Mouse (Mus musculus) CH12.LX (cell line): Measurements from ENCODE around the gene Pde6d. TPM values are rescaled to one million over a fixed set of nuclear protein-coding genes. Genes with fewer than 3 reads are reported as not detected.

Experiments used
- DNase-seq: peaks from one replicate; pipeline ENCODE4 v3.0.0-alpha.2; 2013; ENCODE audit errors: extremely low read depth
- H3K27ac ChIP-seq: 2 replicates; pipeline ENCODE4 v1.5.1; 2012; ENCODE audit warnings: low read depth, mild to moderate bottlenecking, control low read depth, moderate library complexity; ENCODE audit not compliant: insufficient read depth
- H3K27me3 ChIP-seq: replicated peaks from 2 replicates; pipeline ENCODE3; 2012; ENCODE audit warnings: inconsistent platforms
- H3K36me3 ChIP-seq, 2 experiments: replicated peaks in 1 of 2; 2 replicates each; pipeline versions ENCODE3 to v1.6.1; 2012; ENCODE audit warnings: inconsistent platforms in 1 of 2, low read length in 1 of 2, mild to moderate bottlenecking in 1 of 2, mixed read lengths in 1 of 2, moderate library complexity in 1 of 2; ENCODE audit not compliant: control insufficient read depth in 1 of 2, insufficient read depth in 1 of 2
- H3K4me1 ChIP-seq, 2 experiments: 2 replicates each; pipeline ENCODE4 v1.6.1; 2012; ENCODE audit warnings: inconsistent platforms in 1 of 2, moderate library complexity in 1 of 2; ENCODE audit not compliant: insufficient read depth in 2 of 2, control insufficient read depth in 1 of 2
- H3K4me2 ChIP-seq: 2 replicates; pipeline ENCODE4 v1.6.1; 2012; ENCODE audit warnings: low read depth, mild to moderate bottlenecking, control low read depth; ENCODE audit not compliant: poor library complexity, insufficient read depth, severe bottlenecking
- H3K4me3 ChIP-seq, 3 experiments: fragments of 150-350 bp in 1 of 3; sonication (generic) in 1 of 3; replicated peaks in 1 of 3; 2 replicates each; pipeline versions ENCODE3 to v1.5.1; 2011 to 2012; ENCODE audit warnings: low read depth in 2 of 3, low read length in 2 of 3, mild to moderate bottlenecking in 2 of 3, moderate library complexity in 2 of 3, control low read depth in 1 of 3, improper control_type of control experiment in 1 of 3, inconsistent platforms in 1 of 3, mixed read lengths in 1 of 3; ENCODE audit not compliant: poor library complexity in 1 of 3
- H3K79me2 ChIP-seq: replicated peaks from 2 replicates; pipeline ENCODE4 v1.6.1; 2012; ENCODE audit warnings: mild to moderate bottlenecking, moderate library complexity; ENCODE audit not compliant: control insufficient read depth, poor library complexity, insufficient read depth, severe bottlenecking; ENCODE audit errors: extremely low read depth
- H3K9ac ChIP-seq: 2 replicates; pipeline ENCODE4 v1.6.1; 2012; ENCODE audit warnings: low read depth, mild to moderate bottlenecking, control low read depth, moderate library complexity; ENCODE audit not compliant: insufficient read depth
- H3K9me3 ChIP-seq: replicated peaks from 2 replicates; pipeline ENCODE3; 2012; ENCODE audit warnings: low read length, inconsistent platforms, mixed read lengths
- CHD2 ChIP-seq: IDR thresholded peaks from 2 replicates; pipeline ENCODE4 v1.6.1; 2011; ENCODE audit warnings: low read length, improper control_type of control experiment
- CTCF ChIP-seq, 2 experiments: IDR thresholded peaks in 1 of 2; conservative IDR thresholded peaks in 1 of 2; 2 replicates each; pipeline ENCODE4 v1.5.1; 2011 to 2012; ENCODE audit warnings: low read depth in 2 of 2, low read length in 2 of 2, improper control_type of control experiment in 1 of 2, inconsistent platforms in 1 of 2, mild to moderate bottlenecking in 1 of 2, moderate library complexity in 1 of 2
- ETS1 ChIP-seq: conservative IDR thresholded peaks from 2 replicates; pipeline ENCODE4 v1.6.1; 2012; ENCODE audit warnings: low read depth, mild to moderate bottlenecking, inconsistent platforms, low read length, improper control_type of control experiment, moderate library complexity
- GABPA ChIP-seq: IDR thresholded peaks from 2 replicates; pipeline ENCODE4 v1.6.1; 2012; ENCODE audit warnings: low read depth, low read length, improper control_type of control experiment, inconsistent platforms; ENCODE audit not compliant: insufficient replicate concordance
- IRF4 ChIP-seq: IDR thresholded peaks from 2 replicates; pipeline ENCODE4 v1.6.1; 2014; ENCODE audit warnings: low read depth, mild to moderate bottlenecking, inconsistent platforms, low read length, improper control_type of control experiment
- KAT2A ChIP-seq: IDR thresholded peaks from 2 replicates; pipeline ENCODE4 v1.6.1; 2012; ENCODE audit warnings: low read length, improper control_type of control experiment, inconsistent platforms; ENCODE audit not compliant: insufficient replicate concordance
- MAZ ChIP-seq: IDR thresholded peaks from 2 replicates; pipeline ENCODE4 v1.6.1; 2012; ENCODE audit warnings: low read depth, mild to moderate bottlenecking, inconsistent platforms, low read length, improper control_type of control experiment, moderate library complexity
- MEF2A ChIP-seq: IDR thresholded peaks from 2 replicates; pipeline ENCODE4 v1.6.1; 2014; ENCODE audit warnings: low read depth, mild to moderate bottlenecking, inconsistent platforms, low read length, improper control_type of control experiment, borderline replicate concordance
- NELFE ChIP-seq: IDR thresholded peaks from 2 replicates; pipeline ENCODE4 v1.6.1; 2011; ENCODE audit warnings: low read depth, low read length, improper control_type of control experiment
- NRF1 ChIP-seq: IDR thresholded peaks from 2 replicates; pipeline ENCODE4 v1.6.1; 2014; ENCODE audit warnings: low read depth, mild to moderate bottlenecking, inconsistent platforms, low read length, improper control_type of control experiment, moderate library complexity
- TCF12 ChIP-seq: IDR thresholded peaks from 2 replicates; pipeline ENCODE4 v1.6.1; 2014; ENCODE audit warnings: low read depth, mild to moderate bottlenecking, inconsistent platforms, low read length, improper control_type of control experiment
- UBTF ChIP-seq: IDR thresholded peaks from 2 replicates; pipeline ENCODE4 v1.6.1; 2012; ENCODE audit warnings: low read depth, mild to moderate bottlenecking, inconsistent platforms, low read length, improper control_type of control experiment, moderate library complexity
- ZKSCAN1 ChIP-seq: IDR thresholded peaks from 2 replicates; pipeline ENCODE4 v1.6.1; 2012; ENCODE audit warnings: low read depth, inconsistent platforms, low read length, improper control_type of control experiment, borderline replicate concordance
- dilution Hi-C: fragments of 300-500 bp; cut with MboI; formaldehyde crosslinking; loops from 2 replicates; pipeline ENCODE4 v1.14.3; 2020; ENCODE audit warnings: low sequenced_read_pairs; ENCODE audit not compliant: extremely low pct_unique_long_range_greater_than_20kb, extremely low pct_ligation_motif_present
- in situ Hi-C: fragments of 300-500 bp; cut with MboI; formaldehyde crosslinking; loops from 3 replicates; pipeline ENCODE4 v1.14.3; 2019; ENCODE audit warnings: low sequenced_read_pairs, low pct_ligation_motif_present, low pct_unique_long_range_greater_than_20kb, mixed read lengths
- polyA plus RNA-seq: library from polyadenylated mRNA; unstranded; fragments of >175 nt; gene quantifications from 2 replicates; pipeline ENCODE4 v1.2.1, GENCODE M21; 2012; ENCODE audit warnings: low read depth; ENCODE audit not compliant: insufficient read length
- total RNA-seq, 2 experiments: library from RNA; depleted of rRNA; stranded (reverse); fragments of 300-350 nt in 1 of 2; fragments of >200 nt in 1 of 2; gene quantifications; 2 replicates each; pipeline ENCODE4 v1.2.3; 2012 to 2014

Gene Pde6d
- total and polyA plus RNA-seq, 3 experiments: 7.1 to 23.2 (median 20.8) TPM

DNA sequence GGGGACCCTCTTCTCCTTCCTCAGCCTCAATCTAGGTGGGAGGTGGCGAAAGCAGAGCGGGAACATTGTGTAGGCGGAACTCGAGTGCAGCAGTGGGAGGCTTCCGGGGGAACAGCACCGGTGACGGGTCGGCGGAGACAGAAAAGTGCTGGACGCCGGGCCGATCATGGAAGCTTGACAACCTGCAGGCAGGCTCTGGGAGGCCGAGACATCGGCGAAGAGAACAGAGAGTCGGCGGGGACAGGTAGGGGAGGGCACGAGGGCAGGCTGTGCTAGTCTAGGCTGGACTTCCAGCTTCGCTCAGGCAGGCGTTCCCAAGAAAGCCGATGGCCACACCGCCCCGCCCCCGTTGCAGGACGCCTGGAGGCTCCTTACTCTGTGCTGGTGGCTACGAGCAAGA, 4.6 kb upstream of the Pde6d start (continued):
- TF ChIP-seq KAT2A (peak; percentile 85; the same call in 1 of the 2 replicates), ETS1 (no peak), MAZ (peak; percentile 69; the same call in 1 of the 2 replicates), CTCF (conservative IDR thresholded peaks at IDR 0.05 in 1 of 2, IDR thresholded peaks at IDR 0.05 in 1 of 2; ENCODE audit: low read depth in 2 of 2, low read length in 2 of 2) (no peak), TCF12 (peak; percentile 86), CHD2 (peak; percentile 80; the same call in 1 of the 2 replicates)
- TF ChIP-seq, all 38 proteins: peak for 20

DNA sequence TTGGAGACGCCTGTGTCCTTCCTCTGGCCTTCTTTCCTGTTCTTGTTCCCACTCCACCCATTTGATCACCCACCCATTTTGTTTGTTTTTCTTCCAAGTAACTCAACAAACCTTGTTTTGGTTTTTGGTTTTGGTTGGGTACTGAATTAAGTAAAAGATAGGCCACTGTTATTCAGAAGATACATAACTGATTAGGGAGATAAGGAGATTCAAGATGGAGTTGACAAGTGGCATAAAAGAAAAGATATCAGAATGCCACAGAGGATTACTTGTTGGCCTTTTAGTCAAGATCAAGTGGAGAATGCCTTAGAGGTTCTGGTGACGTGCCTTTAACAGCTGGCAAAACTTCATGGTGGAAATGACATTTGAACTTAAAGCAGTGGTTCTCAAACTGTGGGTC, 1.3 kb upstream of the Pde6d start:
- Histone ChIP-seq H3K27me3 (no peaks in the 10 kb centered on the region), H3K36me3 (peaks cover 2 to 6% of the 10 kb centered on the region in 2 experiments), H3K9me3 (no peaks in the 10 kb centered on the region), H3K4me3 (peak overlapping the region in 2 of 3 experiments; percentile 66 to 85), H3K27ac (no peak overlapping the region), H3K9ac (peak overlapping the region; percentile 64; the same call in 1 of the 2 replicates), H3K4me1 (peaks cover 10 to 51% of the 10 kb centered on the region in 2 experiments), H3K4me2 (peak overlapping the region; percentile 95), H3K79me2 (peaks cover 14% of the 10 kb centered on the region)
- TF ChIP-seq TCF12 (no peak), NRF1 (no peak), IRF4 (no peak), UBTF (no peak)
- no peak for DNase-seq
- dilution Hi-C loops (no loop called here), in situ Hi-C loops (no loop called here)

DNA sequence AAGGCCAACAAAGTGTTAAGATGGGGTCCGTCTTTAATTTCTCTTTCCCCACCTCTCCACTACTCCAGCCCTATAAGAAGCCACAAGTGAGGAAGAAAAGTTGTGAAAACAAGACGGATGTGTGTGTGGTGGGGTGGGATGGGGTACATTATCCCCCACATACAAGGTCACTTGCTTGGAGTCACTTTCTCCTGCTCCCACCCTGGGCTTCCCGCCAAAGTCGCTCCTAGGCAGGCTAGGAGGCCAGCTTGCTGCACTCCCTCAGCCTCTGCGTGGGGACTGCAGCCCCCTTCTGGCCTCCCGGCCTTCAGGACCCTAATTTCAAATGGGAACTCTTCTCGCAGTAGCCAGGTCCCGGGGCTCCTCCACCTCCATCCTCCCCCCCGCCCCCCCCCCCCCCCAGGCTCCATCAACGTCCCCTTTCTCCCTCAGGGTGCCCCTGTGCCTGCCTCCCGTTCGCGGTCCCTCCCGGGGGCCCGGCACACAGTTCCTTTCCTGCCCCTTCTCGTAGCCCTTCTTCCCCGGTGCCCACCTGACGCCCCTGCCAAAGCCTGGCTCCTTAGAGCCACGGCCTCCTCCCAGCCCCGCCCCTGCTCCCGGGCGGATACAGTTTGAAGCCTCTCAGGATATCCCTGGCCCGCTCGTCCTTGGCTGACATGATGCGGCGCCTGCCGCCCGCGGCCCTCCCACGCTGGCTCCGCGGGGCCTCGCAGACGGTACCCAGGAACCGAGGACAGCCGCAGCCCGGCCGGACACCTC, 558 bp downstream of the Pde6d start:
- H3K36me3 ChIP-seq: peaks cover 0 to 2% of the 10 kb centered on the region in 2 experiments
- peak overlapping the region; percentile 88 for H3K4me2 ChIP-seq
- dilution Hi-C loops: no loop called here
- TF ChIP-seq GABPA: no peak
- no peak; the same call in 1 of the 2 replicates for TF ChIP-seq NELFE
- no peak for TF ChIP-seq ZKSCAN1
- TF ChIP-seq MEF2A: peak; percentile 24; the same call in 1 of the 2 replicates
- TF ChIP-seq ETS1: no peak
- no peak for DNase-seq
- H3K4me3 ChIP-seq: peak overlapping the region; percentile 66 to 85 (median 81)
- H3K4me1 ChIP-seq: peaks cover 10 to 39% of the 10 kb centered on the region in 2 experiments
- no peaks in the 10 kb centered on the region for H3K9me3 ChIP-seq
- H3K79me2 ChIP-seq: peaks cover 4% of the 10 kb centered on the region
- H3K9ac ChIP-seq: peak overlapping the region; percentile 64
- H3K27me3 ChIP-seq: no peaks in the 10 kb centered on the region
- no peak overlapping the region for H3K27ac ChIP-seq
- in situ Hi-C loops: no loop called here
